Mouse (Mus musculus) forebrain, embryonic 14.5 days (tissue): Measurements from ENCODE around the gene Nim1k. TPM values are rescaled to one million over a fixed set of nuclear protein-coding genes. Genes with fewer than 3 reads are reported as not detected.

Source experiments
- ATAC-seq: fragments of 200-750 bp; cut with Nextera tagmentation; 2 replicates; pipeline ENCODE4 v1.8.0; 2017; ENCODE audit warnings: mild to moderate bottlenecking, moderate library complexity
- DNase-seq: peaks from one replicate; pipeline ENCODE4 v3.0.0-alpha.2; 2015; ENCODE audit warnings: low spot score
- H3K27ac ChIP-seq: fragments of 300-500 bp; sonication (generic); 2 replicates; pipeline ENCODE4 v1.5.1; 2014; ENCODE audit warnings: low read depth, mild to moderate bottlenecking, control low read depth, low read length, moderate library complexity
- H3K27me3 ChIP-seq: fragments of 300-500 bp; sonication (generic); replicated peaks from 2 replicates; pipeline ENCODE4 v1.6.1; 2014; ENCODE audit warnings: low read length, control low read depth, mixed read lengths; ENCODE audit not compliant: control insufficient read depth, insufficient read depth
- H3K36me3 ChIP-seq: fragments of 300-500 bp; sonication (generic); 2 replicates; pipeline ENCODE4 v1.6.1; 2014; ENCODE audit warnings: low read length, control low read depth; ENCODE audit not compliant: control insufficient read depth, insufficient read depth
- H3K4me1 ChIP-seq: fragments of 300-500 bp; sonication (generic); 2 replicates; pipeline ENCODE4 v1.6.1; 2014; ENCODE audit warnings: antibody characterized with exemption, low read length, control low read depth; ENCODE audit not compliant: control insufficient read depth, insufficient read depth
- H3K4me2 ChIP-seq: fragments of 300-500 bp; sonication (generic); 2 replicates; pipeline ENCODE4 v1.6.1; 2014; ENCODE audit warnings: mild to moderate bottlenecking, control low read depth, low read length
- H3K4me3 ChIP-seq: fragments of 300-500 bp; sonication (generic); 2 replicates; pipeline ENCODE4 v1.5.1; 2014; ENCODE audit warnings: low read depth, low read length, control low read depth
- H3K9ac ChIP-seq: fragments of 300-500 bp; sonication (generic); 2 replicates; pipeline ENCODE4 v1.6.1; 2014; ENCODE audit warnings: mild to moderate bottlenecking, low read length, control low read depth, moderate library complexity
- H3K9me3 ChIP-seq: fragments of 300-500 bp; sonication (generic); replicated peaks from 2 replicates; pipeline ENCODE4 v1.6.1; 2016; ENCODE audit warnings: low read length, control low read depth, mixed read lengths; ENCODE audit not compliant: control insufficient read depth
- WGBS: fragments of 180-500 bp; shearing (Covaris S2); extraction: QIAGEN DNeasy Blood & Tissue Kit; methylation state at CpG from one replicate; pipeline ENCODE4 v1.1.7; 2014; 5-methylcytosine and 5-hydroxymethylcytosine counted together
- polyA plus RNA-seq: library from polyadenylated mRNA; unstranded; fragments of >200 nt; fragmentation: Nextera tagmentation; extraction: Ambion mirVana; gene quantifications from 2 replicates; pipeline ENCODE4 v1.2.1, GENCODE M21; 2014

The Nim1k gene
- polyA plus RNA-seq, 1 experiment from 2014 or later = 6.8 TPM

- Histone ChIP-seq H3K9me3 (no peaks in the 10 kb centered on the region), H3K4me2 (no peak overlapping the region), H3K9ac (no peak overlapping the region), H3K4me1 (no peaks in the 10 kb centered on the region), H3K4me3 (no peak overlapping the region), H3K27me3 (no peaks in the 10 kb centered on the region), H3K27ac (no peak overlapping the region), H3K36me3 (peaks cover 84% of the 10 kb centered on the region)
- no peak for ATAC-seq
- DNase-seq = no peak
- 91% methylated on average over 6 of the region's 6 CpGs for WGBS
These were observed 12.9 kb upstream of the Nim1k start for GRCm38 (mm10) chr13:119768541-119768940.

GRCm38 (mm10) chr13:119766480-119766879, 10.8 kb upstream of the Nim1k start:
- no peak overlapping the region for H3K4me2 ChIP-seq
- DNase-seq = no peak
- no peak overlapping the region for H3K27ac ChIP-seq
- H3K36me3 ChIP-seq = peaks cover 70% of the 10 kb centered on the region
- H3K27me3 ChIP-seq = no peaks in the 10 kb centered on the region
- no peaks in the 10 kb centered on the region for H3K4me1 ChIP-seq
- H3K4me3 ChIP-seq = no peak overlapping the region
- 93% methylated on average over 7 of the region's 7 CpGs for WGBS
- no peak overlapping the region for H3K9ac ChIP-seq
- H3K9me3 ChIP-seq = no peaks in the 10 kb centered on the region
- no peak for ATAC-seq

GRCm38 (mm10) chr13:119756831-119757230, 1.1 kb upstream of the Nim1k start:
- no peak for ATAC-seq

GRCm38 (mm10) chr13:119755141-119755547, 538 bp downstream of the Nim1k start:
- peak overlapping the region; percentile 95 for H3K4me2 ChIP-seq
- 0 out of 2 replicates have a peak, but pooled peaks cover 3% of the 10 kb centered on the region for H3K36me3 ChIP-seq
- H3K9ac ChIP-seq = peak overlapping the region; percentile 85
- H3K27ac ChIP-seq = peak overlapping the region; percentile 79
- peak; percentile 40 for ATAC-seq
- H3K27me3 ChIP-seq = no peaks in the 10 kb centered on the region
- peaks cover 10% of the 10 kb centered on the region; the same call in 1 of the 2 replicates for H3K4me1 ChIP-seq
- DNase-seq = peak; percentile 21
- 2% methylated on average over 16 of the region's 16 CpGs for WGBS
- H3K4me3 ChIP-seq = peak overlapping the region; percentile 54
- no peaks in the 10 kb centered on the region for H3K9me3 ChIP-seq

More at GRCm38 (mm10) chr13:119756831-119757230, 1.1 kb upstream of the Nim1k start:
- H3K27me3 ChIP-seq = no peaks in the 10 kb centered on the region
- WGBS = 42% methylated on average over 5 of the region's 5 CpGs
- no peak overlapping the region for H3K27ac ChIP-seq
- no peak overlapping the region; the same call in 1 of the 2 replicates for H3K9ac ChIP-seq
- H3K4me3 ChIP-seq = no peak overlapping the region
- peak; percentile 3 for DNase-seq
- no peaks in the 10 kb centered on the region for H3K9me3 ChIP-seq
- peaks cover 15% of the 10 kb centered on the region for H3K36me3 ChIP-seq
- H3K4me1 ChIP-seq = peaks cover 10% of the 10 kb centered on the region; the same call in 1 of the 2 replicates
- H3K4me2 ChIP-seq = peak overlapping the region; percentile 95; the same call in 1 of the 2 replicates

- H3K9ac ChIP-seq = peak overlapping the region; percentile 85
- peak overlapping the region; percentile 54 for H3K4me3 ChIP-seq
- H3K27ac ChIP-seq = peak overlapping the region; percentile 44; the same call in 1 of the 2 replicates
- no peaks in the 10 kb centered on the region for H3K9me3 ChIP-seq
- H3K36me3 ChIP-seq = 0 out of 2 replicates have a peak, but pooled peaks cover 2% of the 10 kb centered on the region
- H3K4me2 ChIP-seq = peak overlapping the region; percentile 95
- no peak for DNase-seq
- WGBS = 8% methylated on average over 3 of the region's 3 CpGs
- ATAC-seq = no peak
- H3K27me3 ChIP-seq = no peaks in the 10 kb centered on the region
- peaks cover 10% of the 10 kb centered on the region; the same call in 1 of the 2 replicates for H3K4me1 ChIP-seq
These were observed 1.1 kb downstream of the Nim1k start for GRCm38 (mm10) chr13:119754635-119755020.

- peaks cover 10% of the 10 kb centered on the region; the same call in 1 of the 2 replicates for H3K4me1 ChIP-seq
- no peaks in the 10 kb centered on the region for H3K9me3 ChIP-seq
- H3K4me2 ChIP-seq = peak overlapping the region; percentile 95
- H3K27me3 ChIP-seq = no peaks in the 10 kb centered on the region
- peak; percentile 84 for DNase-seq
- ATAC-seq = peak; percentile 64
- peak overlapping the region; percentile 44; the same call in 1 of the 2 replicates for H3K27ac ChIP-seq
- no peak overlapping the region for H3K4me3 ChIP-seq
- 8% methylated on average over 9 of the region's 9 CpGs for whole genome bisulfite sequencing
- no peak overlapping the region for H3K9ac ChIP-seq
- 0 out of 2 replicates have a peak, but pooled peaks cover 2% of the 10 kb centered on the region for H3K36me3 ChIP-seq
These were observed 1.6 kb downstream of the Nim1k start for GRCm38 (mm10) chr13:119753859-119754634.

- ATAC-seq (no peak), DNase-seq (no peak)
- no peaks in the 10 kb centered on the region for H3K27me3 ChIP-seq
- H3K4me2 ChIP-seq = no peak overlapping the region
- no peak overlapping the region for H3K9ac ChIP-seq
- H3K4me1 ChIP-seq = peaks cover 2% of the 10 kb centered on the region; the same call in 1 of the 2 replicates
- no peak overlapping the region for H3K27ac ChIP-seq
- H3K36me3 ChIP-seq = 0 out of 2 replicates have a peak, but pooled peaks cover 2% of the 10 kb centered on the region
- H3K9me3 ChIP-seq = no peaks in the 10 kb centered on the region
- no peak overlapping the region for H3K4me3 ChIP-seq
- 90% methylated on average over 4 of the region's 4 CpGs for WGBS
These were observed 8.8 kb downstream of the Nim1k start for GRCm38 (mm10) chr13:119746930-119747329.

- WGBS = 57% methylated on average over 3 of the region's 3 CpGs
- ATAC-seq (no peak), DNase-seq (no peak)
- H3K4me1 ChIP-seq = peaks cover 3% of the 10 kb centered on the region; the same call in 1 of the 2 replicates
- H3K9ac ChIP-seq = no peak overlapping the region
- no peaks in the 10 kb centered on the region for H3K27me3 ChIP-seq
- no peak overlapping the region for H3K4me3 ChIP-seq
- H3K9me3 ChIP-seq = no peaks in the 10 kb centered on the region
- no peak overlapping the region for H3K27ac ChIP-seq
- no peaks in the 10 kb centered on the region for H3K36me3 ChIP-seq
- H3K4me2 ChIP-seq = no peak overlapping the region
These were observed 12.2 kb downstream of the Nim1k start for GRCm38 (mm10) chr13:119743470-119743869.
